Mouse (Mus musculus): ENCODE measurements at regions not wholly inside any gene's neighbourhood (a gene's known extent, or its start where the extent isn't known, plus 50 kb on each side); places are given as distances from the start of the nearest gene placed in this dataset.

DNA sequence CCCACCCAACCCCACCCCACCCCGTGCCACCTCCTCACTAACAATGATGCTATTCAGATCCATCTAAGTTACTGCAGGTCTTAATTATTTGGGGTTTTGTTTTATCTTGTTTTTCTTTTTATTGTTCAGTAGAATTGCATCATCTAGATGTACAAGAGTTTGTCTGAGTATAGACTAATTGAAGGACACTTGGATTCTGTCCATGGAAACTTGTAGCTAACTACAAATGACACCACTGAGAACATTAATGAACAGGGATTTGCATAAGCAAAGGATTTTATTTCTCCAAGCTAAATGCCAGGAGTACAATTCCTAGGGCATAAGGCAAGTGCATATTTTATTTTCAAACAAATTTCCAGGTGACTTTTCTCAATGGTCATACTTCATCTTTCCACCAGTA lies 318.4 kb upstream of the Slc7a11 start:
- no peak for DNase-seq (ENCODE audit: low read depth)

DNA sequence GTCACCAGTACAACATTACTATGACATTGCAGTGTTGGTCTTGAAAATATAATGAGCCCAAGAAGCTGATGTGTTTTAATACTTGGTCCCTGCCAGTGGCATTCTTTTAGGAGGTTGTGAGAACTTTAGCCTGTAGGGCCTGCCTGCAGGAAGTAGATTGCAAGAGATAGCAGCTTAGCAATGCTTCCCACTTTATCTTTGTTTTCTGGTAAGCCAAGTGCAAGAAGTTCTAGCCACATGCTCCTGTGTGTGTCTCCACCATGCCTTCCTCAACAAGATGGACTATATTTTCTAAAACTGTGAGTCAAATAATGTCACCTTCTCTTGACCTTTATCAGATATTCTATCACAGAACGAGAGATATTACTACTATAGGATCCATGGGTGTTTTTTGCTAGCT lies 314.7 kb upstream of the Slc7a11 start:
- no peak for DNase-seq (ENCODE audit: low read depth)

GRCm38 (mm10) chr3:50737173-50737572 lies 293.8 kb upstream of the Slc7a11 start:
- DNase-seq (ENCODE audit: low read depth): no peak

- no peak for DNase-seq (ENCODE audit: low read depth)
Observed at GRCm38 (mm10) chr3:50719035-50719434, 275.6 kb upstream of the Slc7a11 start.

DNA sequence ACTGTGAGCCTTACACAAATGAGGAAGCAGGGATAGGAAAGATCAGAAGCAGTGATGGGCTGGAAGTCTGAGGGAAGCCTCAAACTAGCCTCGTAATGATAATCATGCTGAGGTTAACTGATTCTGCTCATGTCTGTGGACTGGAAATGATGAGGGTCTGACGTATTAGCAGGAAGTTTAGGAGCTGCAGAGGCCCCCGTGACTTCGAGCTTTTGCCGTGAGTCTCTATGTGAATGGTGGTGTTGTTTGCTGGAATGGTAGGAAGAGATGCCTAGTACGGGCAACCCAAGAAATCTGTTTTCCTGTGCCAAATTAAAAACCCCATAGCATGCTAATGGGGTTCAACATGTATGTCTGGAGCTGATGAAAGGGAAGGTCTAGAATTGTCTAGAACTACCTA lies 270.0 kb upstream of the Slc7a11 start:
- DNase-seq (ENCODE audit: low read depth): no peak

DNA sequence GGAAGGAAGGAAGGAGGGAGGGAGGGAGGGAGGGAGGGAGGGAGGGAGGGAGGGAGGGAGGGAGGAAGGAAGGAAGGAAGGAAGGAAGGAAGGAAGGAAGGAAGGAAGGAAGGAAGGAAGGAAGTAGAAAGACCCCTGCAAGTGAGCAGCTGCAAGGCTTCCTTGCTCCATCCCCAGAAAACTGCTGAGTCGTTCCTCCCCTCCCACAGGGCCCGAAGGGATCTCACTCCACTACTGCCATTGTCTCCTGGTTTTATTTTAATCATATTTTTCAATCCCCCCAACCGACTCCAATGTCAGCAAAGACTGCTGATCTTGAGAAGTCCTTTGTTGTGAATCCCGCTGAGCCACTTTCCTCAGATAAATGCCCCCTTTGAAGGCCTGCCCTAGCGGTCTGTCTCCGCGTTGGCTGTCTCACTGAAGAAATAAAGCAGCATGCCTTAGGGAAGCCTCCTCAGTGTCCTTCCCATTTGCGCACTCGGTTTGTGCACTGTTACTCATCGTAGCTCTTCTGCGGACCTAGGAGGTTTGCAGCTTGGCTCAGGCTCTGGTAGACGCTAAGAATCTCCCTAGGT lies 266.1 kb upstream of the Slc7a11 start:
- no peak for DNase-seq (ENCODE audit: low read depth)

DNA sequence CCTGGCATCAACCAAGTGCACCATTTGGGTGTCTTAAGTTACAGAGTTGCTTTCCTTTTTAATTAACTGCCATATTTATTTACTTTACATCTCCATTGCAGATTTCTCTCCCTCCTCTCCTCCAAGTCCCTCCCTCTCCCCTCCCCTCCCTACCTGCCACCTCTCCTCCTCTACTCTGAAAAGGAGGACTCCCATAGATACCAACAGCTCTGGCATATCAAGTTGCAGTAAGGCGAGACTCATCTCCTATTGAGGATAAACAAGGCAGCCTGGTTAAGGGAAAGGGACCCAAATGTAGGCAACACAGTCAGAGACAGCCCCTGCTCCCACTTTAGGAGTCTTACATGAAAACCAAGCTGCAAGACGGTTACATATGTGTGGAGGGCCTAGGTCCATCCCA lies 263.3 kb upstream of the Slc7a11 start:
- DNase-seq (ENCODE audit: low read depth): no peak

DNA sequence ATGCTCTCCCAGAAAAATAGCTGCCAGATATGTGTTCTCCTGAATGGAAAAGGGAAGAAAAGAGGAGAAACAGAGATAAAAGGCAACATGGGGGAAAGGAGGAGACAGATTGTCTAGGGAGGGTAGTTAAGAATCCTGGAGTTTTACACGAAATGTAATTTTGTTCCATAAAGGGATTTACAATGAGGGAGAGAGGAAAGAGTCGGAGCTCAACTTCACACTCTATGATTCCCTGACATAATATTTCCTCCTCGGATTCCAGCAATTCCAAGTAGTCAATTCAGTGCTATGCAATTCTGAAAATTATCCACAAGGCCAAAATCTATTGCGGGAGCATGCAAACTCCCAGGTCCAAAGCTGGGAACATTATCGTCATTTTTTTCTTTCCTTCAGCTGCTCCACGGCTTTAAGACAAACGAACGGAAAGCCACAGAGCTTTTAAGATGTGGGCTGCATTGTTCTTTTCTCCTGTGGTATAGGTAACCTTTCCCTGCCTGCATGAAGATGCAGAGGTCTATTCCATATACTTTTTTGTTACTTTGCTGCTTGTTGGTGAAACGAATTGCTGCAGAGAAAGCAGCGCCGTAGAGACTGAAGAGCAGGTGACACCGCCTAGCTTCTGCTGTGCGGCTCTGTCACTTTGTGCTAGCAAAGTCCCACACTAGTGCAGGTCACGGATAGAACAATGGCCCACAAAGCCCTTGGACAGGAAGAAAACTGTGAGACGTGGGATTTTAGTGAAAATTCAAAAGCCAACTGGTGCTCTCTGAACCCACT lies 251.7 kb upstream of the Slc7a11 start:
- DNase-seq (ENCODE audit: low read depth): no peak

- no peak for DNase-seq (ENCODE audit: low read depth)
Observed at GRCm38 (mm10) chr3:50694497-50694896, 251.1 kb upstream of the Slc7a11 start.

DNA sequence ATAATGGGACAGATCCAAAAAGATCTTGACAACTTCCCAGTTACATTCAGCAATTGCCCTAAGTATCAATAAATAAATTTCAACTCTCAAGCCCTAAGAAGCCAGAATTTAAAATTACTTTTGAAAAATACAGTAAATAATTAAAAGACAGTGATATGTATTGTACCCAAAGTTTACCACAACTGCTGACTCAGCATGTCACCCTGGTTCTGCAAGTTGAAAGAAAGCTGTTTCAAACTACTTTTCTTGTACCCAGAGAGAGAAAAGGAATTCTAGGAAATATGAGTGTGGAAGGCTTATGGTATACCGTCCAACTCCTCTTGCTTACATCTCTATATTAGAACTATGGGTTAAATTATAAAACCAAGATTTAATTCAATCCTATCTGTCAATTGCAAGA lies 248.9 kb upstream of the Slc7a11 start:
- DNase-seq (ENCODE audit: low read depth): no peak

DNA sequence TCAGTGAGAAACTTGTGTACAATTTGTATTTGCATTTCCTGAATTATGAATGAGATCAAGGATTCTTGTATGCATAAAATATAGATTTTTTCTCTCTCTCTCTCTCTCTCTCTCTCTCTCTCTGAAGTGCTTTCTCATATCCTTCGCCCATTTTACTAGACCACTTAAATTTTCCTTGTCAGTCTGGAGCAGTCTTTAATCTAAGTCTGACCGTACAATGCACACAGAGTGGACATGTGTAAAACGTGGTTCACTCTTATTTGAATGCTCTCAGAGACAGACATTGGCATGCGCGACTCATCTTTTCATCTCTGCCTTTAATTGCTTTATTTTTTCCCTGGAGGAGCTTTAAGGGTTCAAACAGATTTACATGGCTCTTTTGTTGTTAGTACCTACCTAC lies 247.3 kb upstream of the Slc7a11 start:
- no peak for DNase-seq (ENCODE audit: low read depth)

DNA sequence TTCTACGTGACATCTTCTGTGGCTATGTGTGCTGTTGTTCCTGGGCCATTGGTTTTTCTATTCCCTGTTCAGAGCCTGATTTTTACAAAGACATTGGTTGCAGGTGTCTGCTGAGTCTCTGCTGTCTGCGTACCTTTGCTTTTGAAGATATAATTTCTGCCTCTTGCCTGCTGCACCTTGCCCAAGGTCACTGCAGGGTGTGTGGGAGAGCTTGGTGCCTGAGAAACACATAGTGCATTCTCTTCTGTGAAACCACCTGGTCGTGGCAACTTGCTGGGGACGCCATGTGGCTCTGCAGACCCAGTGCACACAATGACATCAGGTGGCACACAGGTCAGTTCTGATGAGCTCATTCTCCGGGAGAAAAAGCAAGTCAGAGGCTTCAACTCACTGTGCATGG lies 246.0 kb upstream of the Slc7a11 start:
- DNase-seq (ENCODE audit: low read depth): no peak

- no peak for DNase-seq (ENCODE audit: low read depth)
Observed at GRCm38 (mm10) chr3:50687755-50688154, 244.3 kb upstream of the Slc7a11 start.

- DNase-seq (ENCODE audit: low read depth): no peak
Observed at GRCm38 (mm10) chr3:50678611-50678988, 235.2 kb upstream of the Slc7a11 start.

GRCm38 (mm10) chr3:50677953-50678610 lies 234.7 kb upstream of the Slc7a11 start:
- DNase-seq (ENCODE audit: low read depth): no peak

DNA sequence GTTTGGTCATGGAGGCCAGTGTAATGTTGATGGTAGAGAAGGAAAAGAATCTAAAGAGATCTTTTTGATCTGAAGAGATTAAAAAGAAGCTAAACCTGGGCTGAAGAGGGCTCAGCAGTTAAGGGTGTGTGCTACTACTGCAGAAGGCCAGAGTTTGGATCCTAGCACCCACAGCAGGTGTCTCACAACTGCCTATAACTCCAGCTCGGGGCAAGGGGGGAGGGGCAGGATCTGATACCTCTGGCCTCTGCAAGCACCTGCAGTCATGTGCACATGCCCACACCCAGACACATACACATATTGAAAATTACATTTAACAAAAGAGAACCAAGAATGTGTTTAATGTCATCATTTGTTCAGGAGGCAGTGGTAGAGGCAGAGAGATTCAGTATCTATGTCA lies 232.4 kb upstream of the Slc7a11 start:
- no peak for DNase-seq (ENCODE audit: low read depth)

DNA sequence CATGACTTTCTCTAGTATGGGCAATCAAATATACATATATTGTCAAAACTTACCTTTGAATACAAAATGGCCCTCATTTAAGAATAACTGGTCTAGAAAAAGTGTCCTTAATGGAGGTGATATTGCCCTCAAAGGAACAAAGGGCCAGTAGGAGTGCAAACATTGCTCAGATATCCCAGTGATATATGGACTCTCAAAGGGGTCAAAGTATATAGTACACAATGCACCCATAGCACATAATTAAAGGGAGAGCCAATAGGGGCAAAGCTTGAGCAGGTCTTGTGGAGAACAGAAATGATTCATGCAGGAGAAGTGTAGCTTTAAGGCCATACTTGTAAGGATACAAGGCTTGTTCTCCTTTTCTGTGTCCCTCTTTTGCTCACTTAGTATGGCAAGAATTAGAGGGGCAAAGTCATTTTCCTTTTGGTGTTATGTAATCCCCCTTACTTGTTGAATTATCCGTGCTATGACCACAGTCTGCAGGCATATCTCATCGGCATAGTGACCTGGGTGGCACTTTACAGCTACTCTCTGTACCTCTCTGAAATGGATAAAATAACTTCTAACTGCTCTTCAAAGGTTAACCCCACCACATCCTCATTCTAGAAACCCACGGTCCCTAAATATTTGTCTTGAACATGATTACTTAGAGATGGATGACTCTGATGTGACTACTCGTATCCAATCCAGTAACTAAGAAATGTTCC lies 231.6 kb upstream of the Slc7a11 start:
- DNase-seq (ENCODE audit: low read depth): no peak

DNA sequence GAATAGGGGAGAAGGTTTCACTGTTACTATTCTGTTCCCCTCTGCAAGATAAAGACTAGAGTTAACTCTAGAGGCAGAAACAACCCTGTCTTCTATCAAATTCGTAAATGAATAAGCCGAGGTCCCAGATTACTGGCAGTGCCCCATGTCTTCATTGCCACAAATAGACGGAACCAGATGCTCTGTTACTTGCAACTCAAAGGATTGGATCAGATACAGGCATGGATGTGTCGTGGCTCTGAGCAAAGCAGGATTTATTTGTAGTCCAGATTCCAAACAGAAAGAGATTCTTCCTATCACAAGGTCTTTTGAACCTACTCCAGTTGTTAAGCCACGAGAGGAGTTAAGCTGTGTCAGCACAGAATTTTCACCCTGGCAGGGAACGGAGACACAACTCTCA lies 221.9 kb upstream of the Slc7a11 start:
- no peak for DNase-seq (ENCODE audit: low read depth)

DNA sequence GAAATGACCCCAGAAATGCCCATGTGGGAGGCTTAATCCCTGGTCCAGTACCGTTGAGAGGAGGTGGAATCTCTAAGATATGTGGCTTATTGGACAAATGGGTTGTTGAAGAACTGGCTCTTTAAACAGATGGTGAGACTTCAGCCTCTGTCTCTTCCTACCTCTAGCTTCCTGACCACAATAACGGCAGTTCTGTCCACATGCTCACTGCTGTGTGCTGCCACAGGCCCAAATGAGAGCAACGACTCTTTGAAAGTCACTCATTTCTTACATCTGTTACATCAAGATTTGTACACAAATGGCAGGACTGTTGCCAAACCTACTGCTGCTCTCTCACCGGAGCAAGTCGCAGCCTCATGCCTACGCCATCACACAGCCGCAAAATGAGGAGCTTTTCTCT lies 217.6 kb upstream of the Slc7a11 start:
- no peak for DNase-seq (ENCODE audit: low read depth)

DNA sequence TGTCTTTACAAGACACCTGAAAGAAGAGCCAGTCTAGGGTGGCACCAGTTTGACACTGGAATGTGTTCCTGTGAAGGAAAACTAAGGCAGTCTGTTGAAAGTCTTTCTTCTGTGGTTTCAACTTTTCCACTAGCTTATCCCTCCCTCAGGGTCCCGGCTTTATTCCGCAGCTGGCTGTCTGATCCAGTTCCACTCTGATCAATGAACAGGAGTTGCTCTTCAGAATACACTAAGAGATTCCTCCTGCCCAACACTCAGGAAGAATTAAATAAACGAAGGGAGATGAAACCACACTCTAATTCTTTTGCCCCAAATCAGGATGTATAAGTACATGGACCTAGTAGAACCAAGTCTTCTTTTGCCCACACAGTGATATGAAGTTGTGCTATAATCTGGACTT lies 217.2 kb upstream of the Slc7a11 start:
- no peak for DNase-seq (ENCODE audit: low read depth)

GRCm38 (mm10) chr3:50657890-50658289 lies 214.5 kb upstream of the Slc7a11 start:
- no peak for DNase-seq (ENCODE audit: low read depth)

DNA sequence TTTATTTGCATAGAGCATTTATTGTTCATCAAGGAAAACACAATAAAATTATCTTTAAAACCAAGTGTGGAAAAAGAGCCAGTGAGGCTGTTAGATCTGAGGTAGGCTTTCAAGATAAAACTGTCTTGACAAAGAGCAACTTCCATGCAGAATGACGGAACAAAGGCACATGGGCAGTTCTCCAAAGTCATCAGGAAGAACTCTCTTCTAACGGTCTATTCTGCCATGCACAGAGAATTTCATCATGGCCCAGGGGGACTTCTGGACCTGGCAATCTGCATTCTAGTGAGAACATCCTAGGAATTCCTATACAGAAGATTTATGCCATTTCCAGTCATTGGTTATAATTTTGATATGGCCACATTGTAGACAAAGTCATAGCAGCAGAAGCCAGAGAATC lies 211.0 kb upstream of the Slc7a11 start:
- DNase-seq (ENCODE audit: low read depth): no peak

GRCm38 (mm10) chr3:50652265-50652664 lies 208.9 kb upstream of the Slc7a11 start:
- no peak for DNase-seq (ENCODE audit: low read depth)
